Mouse (Mus musculus) stomach, embryonic 15.5 days (tissue): ENCODE data around the gene 4931406C07Rik. TPM values are rescaled to one million over a fixed set of nuclear protein-coding genes. Genes with fewer than 3 reads are reported as not detected.

Experiments
- ATAC-seq: fragments of 200-750 bp; cut with Nextera tagmentation; 2 replicates; pipeline ENCODE4 v1.8.0; 2017; ENCODE audit warnings: low read depth, moderate number of reproducible peaks, moderate TSS enrichment; ENCODE audit not compliant: insufficient read depth, low FRiP score
- H3K27ac ChIP-seq: fragments of 300-500 bp; sonication (generic); 2 replicates; pipeline ENCODE4 v1.5.1; 2015; ENCODE audit warnings: mild to moderate bottlenecking, inconsistent platforms
- H3K27me3 ChIP-seq: fragments of 300-500 bp; sonication (generic); replicated peaks from 2 replicates; pipeline ENCODE4 v1.6.1; 2015; ENCODE audit warnings: inconsistent platforms
- H3K36me3 ChIP-seq: fragments of 300-500 bp; sonication (generic); 2 replicates; pipeline ENCODE4 v1.6.1; 2015; ENCODE audit warnings: inconsistent platforms
- H3K4me1 ChIP-seq: fragments of 300-500 bp; sonication (generic); 2 replicates; pipeline ENCODE4 v1.6.1; 2015; ENCODE audit warnings: inconsistent platforms
- H3K4me2 ChIP-seq: fragments of 300-500 bp; sonication (generic); 2 replicates; pipeline ENCODE4 v1.6.1; 2015; ENCODE audit warnings: mild to moderate bottlenecking, inconsistent platforms
- H3K4me3 ChIP-seq: fragments of 300-500 bp; sonication (generic); replicated peaks from 2 replicates; pipeline ENCODE4 v1.5.1; 2015; ENCODE audit warnings: inconsistent platforms
- H3K9ac ChIP-seq: fragments of 300-500 bp; sonication (generic); 2 replicates; pipeline ENCODE4 v1.6.1; 2015; ENCODE audit warnings: inconsistent platforms
- H3K9me3 ChIP-seq: fragments of 300-500 bp; sonication (generic); 2 replicates; pipeline ENCODE4 v1.6.1; 2016; ENCODE audit warnings: inconsistent platforms
- WGBS: fragments of 180-500 bp; shearing (Covaris S2); methylation state at CpG from one replicate; pipeline ENCODE4 v1.1.7; 2015; 5-methylcytosine and 5-hydroxymethylcytosine counted together
- polyA plus RNA-seq: library from polyadenylated mRNA; unstranded; fragments of >200 nt; fragmentation: Nextera tagmentation; extraction: Ambion mirVana; gene quantifications from 2 replicates; pipeline ENCODE4 v1.2.1, GENCODE M21; 2015

The 4931406C07Rik gene
- polyA plus RNA-seq, 1 experiment from 2014 or later: 8.8 TPM

DNA sequence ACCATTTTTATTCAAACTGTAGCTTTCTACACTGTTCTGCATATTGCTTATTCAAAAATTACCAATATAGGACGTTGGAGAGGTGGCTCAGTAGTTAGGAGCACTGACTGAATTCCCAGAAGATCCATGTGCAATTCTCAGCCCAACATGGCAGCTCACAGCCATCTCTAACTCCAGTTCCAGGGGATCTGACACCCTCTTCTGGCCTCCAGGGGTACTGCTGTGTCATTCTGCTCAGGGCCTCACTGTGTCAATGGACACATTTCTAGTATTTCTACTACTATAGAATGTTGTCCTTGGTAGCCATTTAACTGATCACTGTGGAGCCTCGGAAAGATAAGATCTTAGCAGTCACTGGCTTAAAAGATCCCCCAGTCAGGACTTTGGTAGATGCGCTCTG is 20.8 kb downstream of the 4931406C07Rik start:
- H3K9ac ChIP-seq: no peak overlapping the region
- no peaks in the 10 kb centered on the region for H3K36me3 ChIP-seq
- 62% methylated on average over 3 of the region's 3 CpGs for WGBS
- H3K27me3 ChIP-seq: no peaks in the 10 kb centered on the region
- H3K9me3 ChIP-seq: no peaks in the 10 kb centered on the region
- ATAC-seq: no peak
- H3K27ac ChIP-seq: no peak overlapping the region
- peaks cover 6% of the 10 kb centered on the region for H3K4me1 ChIP-seq
- no peak overlapping the region for H3K4me3 ChIP-seq
- H3K4me2 ChIP-seq: no peak overlapping the region

DNA sequence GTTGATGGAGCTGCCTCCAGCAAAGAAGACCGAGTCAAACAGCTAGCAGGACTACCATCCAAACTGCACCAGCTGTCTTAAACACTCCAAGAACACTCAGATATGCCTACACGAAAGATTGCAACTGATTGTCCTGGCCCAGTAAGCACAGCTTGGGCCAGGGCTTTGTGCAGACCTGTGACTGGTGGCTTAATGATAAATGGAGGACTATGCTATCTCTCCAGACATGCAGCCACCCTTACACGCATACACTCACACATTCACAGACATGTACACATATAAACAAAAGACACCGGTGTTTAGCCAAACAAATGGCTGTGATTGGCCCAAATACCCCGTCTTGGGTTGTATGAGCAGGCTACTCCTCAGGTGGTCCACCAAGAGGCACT is 25.8 kb downstream of the 4931406C07Rik start:
- H3K9ac ChIP-seq: peak overlapping the region; percentile 23; the same call in 1 of the 2 replicates
- peaks cover 7% of the 10 kb centered on the region for H3K4me1 ChIP-seq
- 50% methylated on average over 5 of the region's 5 CpGs for WGBS
- H3K9me3 ChIP-seq: no peaks in the 10 kb centered on the region
- H3K36me3 ChIP-seq: peaks cover 5% of the 10 kb centered on the region
- ATAC-seq: peak; percentile 15; the same call in 1 of the 2 replicates
- peak overlapping the region; percentile 48; the same call in 1 of the 2 replicates for H3K27ac ChIP-seq
- no peaks in the 10 kb centered on the region for H3K27me3 ChIP-seq
- H3K4me2 ChIP-seq: peak overlapping the region; percentile 73
- H3K4me3 ChIP-seq: peak overlapping the region; percentile 95

DNA sequence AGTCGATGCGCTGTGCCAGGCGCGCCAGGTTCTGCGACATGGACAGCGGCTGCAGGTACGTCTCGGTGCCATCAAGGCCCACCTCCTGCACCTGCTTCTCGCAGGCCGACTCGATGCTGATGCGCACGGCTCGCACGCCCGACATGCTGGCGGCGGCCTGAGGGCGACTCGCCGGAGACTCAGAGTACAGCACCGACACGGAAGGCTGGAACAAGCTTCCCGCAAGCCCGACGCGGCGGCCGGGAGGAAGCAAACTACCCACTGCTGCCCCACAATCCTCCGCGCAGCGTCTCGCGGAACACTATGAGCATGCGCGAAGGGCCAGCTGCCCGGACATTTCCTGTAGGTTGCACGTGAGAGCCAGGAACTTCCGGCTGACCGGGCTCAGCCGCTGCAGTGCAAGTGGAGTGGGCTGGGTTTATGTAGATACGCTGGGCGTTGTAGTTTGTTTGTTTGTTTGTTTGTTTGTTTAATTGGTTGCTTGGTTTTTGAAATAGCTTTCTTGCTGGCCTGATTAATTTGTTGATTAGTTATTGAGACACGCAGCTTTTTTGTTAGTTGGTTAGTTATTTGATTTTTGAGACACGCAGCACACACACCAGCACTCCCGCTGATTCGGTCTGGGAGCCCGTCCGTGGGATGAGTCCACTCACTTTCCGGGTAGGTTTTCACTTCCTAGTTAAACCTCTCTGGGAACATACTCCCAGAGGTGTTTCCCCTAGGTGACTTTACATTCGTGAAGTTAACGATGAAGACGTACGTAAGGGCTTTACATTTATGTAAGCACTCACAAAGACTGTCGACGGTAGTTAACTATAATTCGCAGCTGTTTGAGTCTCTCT is 26.4 kb downstream of the 4931406C07Rik start, which contains the start of gene Med17:
Gene Med17 (minus strand): TSS at position 283 of the 842 bp plus-strand sequence.
- no peaks in the 10 kb centered on the region for H3K9me3 ChIP-seq
- no peaks in the 10 kb centered on the region for H3K27me3 ChIP-seq
- peak within 1 kb of the TSS; percentile 73 for H3K4me2 ChIP-seq
- peak within 1 kb of the TSS; percentile 93 for H3K27ac ChIP-seq
- H3K36me3 ChIP-seq: peaks cover 7% of the 10 kb centered on the region
- peaks cover 7% of the 10 kb centered on the region for H3K4me1 ChIP-seq
- peak; percentile 97 for ATAC-seq
- under 1% methylated on average over 57 of the region's 57 CpGs for WGBS
- peak within 1 kb of the TSS; percentile 92 for H3K9ac ChIP-seq
- H3K4me3 ChIP-seq: peak within 1 kb of the TSS; percentile 95

DNA sequence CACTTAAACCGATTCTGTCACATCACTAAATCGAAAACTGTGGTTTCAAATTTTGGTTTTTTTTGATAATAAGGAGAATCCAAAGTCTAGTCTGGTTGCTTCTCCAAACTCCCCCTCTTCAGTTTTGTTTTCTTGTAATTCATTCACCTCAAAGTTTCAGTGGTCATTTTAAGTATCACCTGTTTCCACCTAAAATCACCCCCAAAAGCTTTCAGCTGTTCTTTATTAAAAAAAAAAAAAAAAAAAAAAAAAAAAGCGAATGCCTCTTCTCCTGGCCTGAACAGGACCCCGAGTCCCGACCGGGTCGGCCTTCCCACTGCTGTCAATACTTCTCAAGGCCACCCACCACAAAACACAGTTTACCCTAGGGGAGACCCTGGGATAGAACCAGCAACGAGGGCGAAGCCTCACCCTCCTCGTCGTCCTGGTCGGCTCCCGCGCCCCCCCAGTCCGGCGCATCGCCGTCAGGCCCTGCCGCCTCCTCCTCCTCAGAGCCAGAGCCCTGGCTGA is 27.1 kb downstream of the 4931406C07Rik start:
- no peak; the same call in 1 of the 2 replicates for ATAC-seq
- Histone ChIP-seq H3K9ac (peak overlapping the region; percentile 92), H3K36me3 (peaks cover 11% of the 10 kb centered on the region), H3K4me3 (peak overlapping the region; percentile 95), H3K9me3 (no peaks in the 10 kb centered on the region), H3K27ac (peak overlapping the region; percentile 93), H3K4me2 (peak overlapping the region; percentile 73), H3K27me3 (no peaks in the 10 kb centered on the region), H3K4me1 (peaks cover 7% of the 10 kb centered on the region)
- WGBS: 8% methylated on average over 19 of the region's 19 CpGs

DNA sequence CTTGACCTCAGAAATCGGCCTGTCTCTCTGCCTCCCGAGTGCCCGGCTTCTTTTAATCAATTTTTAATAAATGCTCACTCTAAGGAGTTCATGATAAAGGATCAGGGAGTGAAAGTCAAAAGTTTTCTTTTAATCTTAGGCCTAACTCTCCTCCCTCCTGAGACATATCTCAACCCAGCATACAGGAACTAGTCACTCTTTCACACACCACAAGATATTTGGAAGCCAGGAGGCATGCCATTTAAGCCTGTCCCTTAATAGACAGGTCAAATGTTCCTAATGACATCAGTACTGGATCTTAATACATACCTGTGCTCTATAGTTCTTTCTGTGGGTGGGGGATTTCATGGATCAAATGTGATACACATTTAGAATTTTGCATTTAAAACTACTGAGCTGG is 27.9 kb downstream of the 4931406C07Rik start:
- Histone ChIP-seq H3K36me3 (peaks cover 19% of the 10 kb centered on the region), H3K27me3 (no peaks in the 10 kb centered on the region), H3K4me1 (peaks cover 7% of the 10 kb centered on the region), H3K27ac (no peak overlapping the region), H3K9ac (no peak overlapping the region), H3K4me2 (peak overlapping the region; percentile 73; the same call in 1 of the 2 replicates), H3K4me3 (no peak overlapping the region), H3K9me3 (no peaks in the 10 kb centered on the region)
- WGBS: 80% methylated on average over 3 of the region's 3 CpGs
- no peak for ATAC-seq

DNA sequence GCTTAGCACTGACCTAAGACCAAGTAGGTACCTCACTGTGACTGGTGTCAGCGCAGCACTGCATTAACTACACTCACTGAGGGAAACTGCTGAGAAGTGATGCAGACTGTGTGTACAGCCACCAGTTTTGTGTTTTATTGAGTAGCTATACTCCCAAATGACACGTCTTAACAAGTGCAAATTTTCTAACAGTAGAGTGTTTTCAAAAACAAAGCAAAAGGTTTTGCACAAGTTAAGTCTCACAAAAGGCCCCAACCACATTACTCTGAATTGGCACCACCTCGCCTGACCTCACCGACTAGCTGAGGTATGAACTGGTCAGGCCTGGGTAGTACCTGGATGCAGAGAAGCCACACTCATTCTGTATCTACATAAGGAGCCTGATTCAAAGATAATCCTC is 29.4 kb downstream of the 4931406C07Rik start:
- WGBS: 94% methylated on average over 4 of the region's 4 CpGs
- Histone ChIP-seq H3K4me2 (no peak overlapping the region), H3K27ac (no peak overlapping the region), H3K4me3 (no peak overlapping the region), H3K9me3 (no peaks in the 10 kb centered on the region), H3K9ac (no peak overlapping the region), H3K36me3 (peaks cover 31% of the 10 kb centered on the region), H3K4me1 (peaks cover 7% of the 10 kb centered on the region), H3K27me3 (no peaks in the 10 kb centered on the region)
- no peak for ATAC-seq

DNA sequence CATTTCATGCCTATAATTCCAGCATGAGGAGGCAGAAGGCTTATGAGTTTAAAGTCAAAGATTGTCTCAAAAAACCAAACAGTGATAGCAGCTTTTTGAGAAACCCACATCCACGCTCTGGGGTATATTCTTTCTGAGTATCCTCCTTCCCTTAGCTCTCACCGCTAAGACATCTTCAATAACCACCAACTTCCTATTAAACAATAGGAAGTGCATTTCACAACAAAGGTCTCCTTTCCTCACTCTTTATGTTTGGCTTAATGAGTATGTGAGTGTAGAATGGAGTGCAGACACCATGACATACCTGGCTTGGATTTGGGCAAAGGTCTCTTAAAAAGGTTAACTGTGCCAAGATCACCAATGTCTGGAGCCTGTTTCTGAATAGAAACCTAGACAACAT is 32.3 kb downstream of the 4931406C07Rik start:
- H3K9me3 ChIP-seq: no peaks in the 10 kb centered on the region
- peaks cover 54% of the 10 kb centered on the region for H3K36me3 ChIP-seq
- ATAC-seq: no peak
- WGBS: 91% methylated on average over 2 of the region's 2 CpGs
- no peak overlapping the region for H3K9ac ChIP-seq
- no peaks in the 10 kb centered on the region for H3K4me1 ChIP-seq
- no peak overlapping the region for H3K4me2 ChIP-seq
- no peak overlapping the region for H3K4me3 ChIP-seq
- H3K27me3 ChIP-seq: no peaks in the 10 kb centered on the region
- no peak overlapping the region for H3K27ac ChIP-seq

DNA sequence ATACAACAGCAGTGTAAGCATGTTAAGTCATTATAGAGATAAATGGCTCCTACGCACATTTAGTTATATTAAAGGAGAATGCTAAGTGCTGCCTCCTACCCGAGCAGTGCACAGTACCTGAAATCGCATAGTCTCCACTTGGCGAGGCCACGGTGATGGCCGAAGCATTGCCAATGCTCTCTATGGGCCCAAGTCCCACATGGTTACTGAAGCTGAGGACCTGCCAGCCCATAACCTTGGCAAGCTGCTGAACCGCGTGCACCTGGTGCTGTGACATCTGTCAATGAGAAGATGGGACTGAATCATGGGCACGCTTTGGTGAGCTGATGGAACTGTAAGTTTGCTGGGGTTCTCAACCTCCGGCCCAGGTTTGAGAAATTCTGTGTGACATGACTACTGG is 42.8 kb downstream of the 4931406C07Rik start:
- Histone ChIP-seq H3K4me3 (no peak overlapping the region), H3K27me3 (no peaks in the 10 kb centered on the region)
- ATAC-seq: no peak

DNA sequence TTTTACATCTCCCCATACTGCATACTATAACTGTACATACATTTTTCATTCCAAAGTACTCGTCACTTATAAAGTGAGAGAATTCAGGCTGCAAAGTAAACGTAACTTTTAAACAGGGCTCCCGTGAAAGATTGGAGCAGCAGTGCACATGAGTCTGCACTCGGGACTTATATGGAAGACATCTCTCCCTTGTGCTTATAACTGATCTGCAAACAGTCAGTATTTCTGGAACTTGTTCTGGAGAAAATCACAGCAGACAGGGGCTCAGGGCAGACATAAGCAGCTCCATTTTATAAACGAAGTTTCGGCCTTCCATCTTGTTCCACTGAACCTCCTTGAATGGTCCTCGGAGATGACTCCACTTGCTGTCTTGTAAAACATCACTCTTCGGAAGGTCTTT is 44.3 kb downstream of the 4931406C07Rik start:
- Histone ChIP-seq H3K4me3 (no peak overlapping the region), H3K4me2 (no peak overlapping the region), H3K27me3 (no peaks in the 10 kb centered on the region), H3K27ac (peak overlapping the region; percentile 31; the same call in 1 of the 2 replicates), H3K9me3 (no peaks in the 10 kb centered on the region), H3K9ac (no peak overlapping the region), H3K4me1 (no peaks in the 10 kb centered on the region), H3K36me3 (peaks cover 59% of the 10 kb centered on the region)
- 73% methylated on average over 8 of the region's 8 CpGs for WGBS
- ATAC-seq: no peak; the same call in 1 of the 2 replicates

More for the DNA sequence above, 42.8 kb downstream of the 4931406C07Rik start:
- no peaks in the 10 kb centered on the region for H3K4me1 ChIP-seq
- H3K27ac ChIP-seq: no peak overlapping the region
- WGBS: 90% methylated on average over 10 of the region's 10 CpGs
- H3K36me3 ChIP-seq: peaks cover 65% of the 10 kb centered on the region
- H3K4me2 ChIP-seq: no peak overlapping the region
- H3K9me3 ChIP-seq: no peaks in the 10 kb centered on the region
- H3K9ac ChIP-seq: no peak overlapping the region

DNA sequence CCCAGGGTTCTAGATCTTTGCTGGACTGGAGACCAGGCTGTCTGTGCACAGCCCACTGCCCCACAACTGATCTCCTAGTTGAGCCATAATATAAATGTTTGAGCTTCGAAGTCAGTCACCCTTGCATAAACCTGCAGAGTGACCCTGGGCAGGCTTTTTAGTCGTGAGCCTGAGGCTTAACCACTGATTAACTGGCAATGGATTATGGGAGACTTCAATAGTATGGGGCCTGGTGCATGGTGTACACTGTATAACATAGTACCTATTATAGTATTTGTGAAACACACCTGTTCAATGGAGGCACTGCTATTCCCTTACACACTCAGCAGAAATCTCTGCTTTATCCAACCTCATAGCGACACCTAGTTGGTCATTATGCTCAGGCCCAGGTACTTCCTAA is 50.0 kb downstream of the 4931406C07Rik start:
- H3K4me2 ChIP-seq: no peak overlapping the region
- no peak overlapping the region for H3K27ac ChIP-seq
- no peak for ATAC-seq
- no peak overlapping the region for H3K9ac ChIP-seq
- peaks cover 13% of the 10 kb centered on the region for H3K36me3 ChIP-seq
- no peak overlapping the region for H3K4me3 ChIP-seq
- no peaks in the 10 kb centered on the region for H3K4me1 ChIP-seq
- H3K27me3 ChIP-seq: no peaks in the 10 kb centered on the region
- H3K9me3 ChIP-seq: no peaks in the 10 kb centered on the region
- 66% methylated on average over 3 of the region's 3 CpGs for WGBS

DNA sequence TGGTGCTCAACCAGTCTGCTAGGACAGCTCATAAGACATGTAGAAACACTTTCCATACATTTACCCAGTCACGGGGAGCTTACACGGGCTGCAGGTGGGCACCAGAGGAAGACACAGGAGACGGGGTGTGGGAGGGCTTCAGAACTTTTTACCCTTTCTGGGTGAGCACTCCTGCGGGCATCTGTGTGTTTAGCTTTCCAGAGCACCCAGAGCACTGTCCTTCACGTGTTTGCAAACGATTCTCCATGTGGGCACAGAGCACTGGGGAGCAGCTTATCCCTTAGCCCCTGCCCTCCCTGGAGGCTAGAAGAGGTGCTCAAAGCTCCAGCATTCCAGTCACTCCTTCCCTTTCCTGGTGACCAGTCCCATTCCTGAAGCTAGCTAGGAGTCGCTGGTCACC is 51.7 kb downstream of the 4931406C07Rik start:
- 79% methylated on average over 7 of the region's 7 CpGs for WGBS
- Histone ChIP-seq H3K27me3 (no peaks in the 10 kb centered on the region), H3K36me3 (no peaks in the 10 kb centered on the region), H3K9ac (no peak overlapping the region), H3K4me3 (no peak overlapping the region), H3K4me1 (no peaks in the 10 kb centered on the region), H3K27ac (no peak overlapping the region), H3K9me3 (no peaks in the 10 kb centered on the region), H3K4me2 (no peak overlapping the region)
- no peak for ATAC-seq

DNA sequence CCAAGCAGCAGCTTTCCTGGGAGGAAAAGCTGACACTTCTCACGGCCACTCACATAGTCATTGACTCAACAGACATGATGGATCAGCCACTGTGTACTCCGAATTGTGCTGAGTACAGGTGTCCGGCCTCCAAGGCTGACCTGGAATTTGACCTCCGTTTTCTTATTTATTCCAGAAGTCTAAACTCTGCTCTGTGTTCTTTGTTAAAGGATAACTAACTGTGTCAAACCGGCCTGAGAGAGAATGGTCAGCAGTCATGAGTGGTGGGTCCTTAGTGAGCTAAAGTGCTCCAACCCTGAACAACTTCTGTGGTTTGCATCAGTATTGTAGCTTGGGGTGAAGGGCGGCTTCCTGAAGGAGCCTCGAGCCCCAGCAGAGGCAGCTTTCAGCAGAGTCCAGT is 54.1 kb downstream of the 4931406C07Rik start:
- H3K27me3 ChIP-seq: no peaks in the 10 kb centered on the region
- no peak overlapping the region for H3K27ac ChIP-seq
- no peaks in the 10 kb centered on the region for H3K4me1 ChIP-seq
- H3K9me3 ChIP-seq: no peaks in the 10 kb centered on the region
- 57% methylated on average over 7 of the region's 7 CpGs for WGBS
- H3K4me3 ChIP-seq: no peak overlapping the region
- no peak overlapping the region for H3K9ac ChIP-seq
- ATAC-seq: no peak
- H3K4me2 ChIP-seq: no peak overlapping the region
- no peaks in the 10 kb centered on the region for H3K36me3 ChIP-seq
